Mouse (Mus musculus): ENCODE results near the gene Gm16253. TPM values are rescaled to one million over a fixed set of nuclear protein-coding genes. Genes with fewer than 3 reads are reported as not detected.

Gm16253 gene
- polyA plus RNA-seq, 1 experiment, result not detected

DNA sequence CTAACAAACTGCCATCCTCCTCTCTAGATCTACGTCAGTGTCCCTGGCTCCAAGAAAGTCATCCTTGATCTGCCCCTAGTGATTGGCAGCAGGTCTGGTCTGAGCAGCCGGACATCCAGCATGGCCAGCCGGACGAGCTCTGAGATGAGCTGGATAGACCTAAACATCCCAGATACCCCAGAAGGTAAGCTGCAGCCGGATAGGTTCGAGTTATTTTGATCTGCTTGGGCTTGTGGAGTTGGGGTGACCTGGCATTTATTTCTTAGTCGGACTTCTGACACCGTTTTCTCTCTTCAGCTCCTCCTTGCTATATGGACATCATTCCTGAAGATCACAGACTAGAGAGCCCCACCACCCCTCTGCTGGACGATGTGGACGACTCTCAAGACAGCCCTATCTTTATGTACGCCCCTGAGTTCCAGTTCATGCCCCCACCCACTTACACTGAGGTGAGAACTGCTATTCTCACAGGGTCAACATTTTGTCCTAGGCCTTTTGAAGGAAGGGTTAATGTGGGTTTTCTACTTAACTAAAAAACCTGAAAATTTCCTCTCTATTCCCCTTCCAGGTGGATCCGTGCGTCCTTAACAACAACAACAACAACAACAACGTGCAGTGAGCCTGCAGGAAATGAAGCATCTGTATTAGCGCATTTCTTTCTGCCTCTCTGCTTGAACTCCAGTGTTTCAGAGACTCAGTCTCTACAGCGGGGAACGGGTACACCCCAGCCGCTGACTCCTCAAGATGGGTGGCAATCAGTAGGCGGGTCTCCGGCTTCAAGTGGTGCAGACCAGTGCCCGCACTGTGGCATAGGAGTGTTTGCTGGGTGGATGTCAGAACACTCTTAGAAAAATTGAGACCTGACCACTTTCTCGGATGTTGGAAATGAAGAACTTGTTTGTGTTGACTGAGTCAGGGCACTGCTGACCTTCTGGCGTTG, 16.6 kb upstream of the Gm16253 start:
- WGBS, result 76% methylated on average over 23 of the region's 23 CpGs
- peaks cover 6% of the 10 kb centered on the region for H3K4me1 ChIP-seq (ENCODE audit: control insufficient read depth, insufficient read depth, low read length)

DNA sequence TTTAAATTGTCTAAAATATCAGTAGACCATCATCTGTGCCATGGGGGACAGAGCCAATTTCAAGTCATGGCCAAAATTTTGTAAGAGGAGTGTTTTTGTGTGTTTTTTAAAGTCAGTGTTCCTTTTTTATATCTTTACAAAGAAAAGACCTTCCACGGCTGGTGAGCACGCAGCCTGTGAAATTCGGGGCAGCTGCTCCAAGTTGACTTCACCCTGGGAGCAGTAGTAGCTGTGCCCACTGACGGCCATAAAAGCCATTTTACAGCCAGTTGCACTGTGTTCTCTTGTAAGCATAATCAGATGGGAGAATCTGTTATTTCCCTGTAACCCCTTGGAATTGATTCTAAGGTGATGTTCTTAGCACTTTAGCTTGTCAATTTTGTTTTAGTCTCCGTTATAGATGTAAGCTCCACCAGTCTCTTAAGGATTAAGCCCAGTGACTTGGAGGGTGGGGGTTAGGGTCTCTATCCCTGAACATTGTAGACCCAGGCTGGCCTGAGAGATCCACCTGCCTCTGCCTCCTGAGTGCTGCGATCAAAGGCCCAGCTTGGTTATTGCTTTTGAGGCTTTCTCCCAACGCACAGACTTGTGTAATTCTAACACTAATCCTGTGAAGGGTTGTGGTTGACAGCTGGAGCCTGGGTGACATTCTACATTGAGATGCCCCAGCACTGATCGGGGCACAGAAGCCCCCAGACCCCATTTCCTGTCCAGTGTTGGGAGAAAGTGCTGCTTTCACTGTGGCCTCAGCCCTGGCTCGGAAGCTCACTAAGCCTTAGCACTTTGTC, 15.7 kb upstream of the Gm16253 start:
- no peak for TF ChIP-seq POLR2A (IDR thresholded peaks at IDR 0.05; ENCODE audit: insufficient read depth, low read depth, low read length)
- no peak for TF ChIP-seq CTCF (IDR thresholded peaks at IDR 0.05; ENCODE audit: insufficient read depth, low read depth, low read length)
- Histone ChIP-seq H3K4me3 (ENCODE audit: insufficient read depth, low read depth, low read length) (no peak overlapping the region), H3K27ac (ENCODE audit: insufficient read depth, low read depth, low read length) (no peak overlapping the region), H3K4me1 (ENCODE audit: control insufficient read depth, insufficient read depth, low read length) (peaks cover 6% of the 10 kb centered on the region)
- WGBS, result 84% methylated on average over 9 of the region's 9 CpGs

More for the DNA sequence above, 16.6 kb upstream of the Gm16253 start:
- TF ChIP-seq POLR2A (IDR thresholded peaks at IDR 0.05; ENCODE audit: insufficient read depth, low read depth, low read length) (no peak), CTCF (IDR thresholded peaks at IDR 0.05; ENCODE audit: insufficient read depth, low read depth, low read length) (no peak)
- Histone ChIP-seq H3K4me3 (ENCODE audit: insufficient read depth, low read depth, low read length) (peak overlapping the region; percentile 26), H3K27ac (ENCODE audit: insufficient read depth, low read depth, low read length) (no peak overlapping the region)

DNA sequence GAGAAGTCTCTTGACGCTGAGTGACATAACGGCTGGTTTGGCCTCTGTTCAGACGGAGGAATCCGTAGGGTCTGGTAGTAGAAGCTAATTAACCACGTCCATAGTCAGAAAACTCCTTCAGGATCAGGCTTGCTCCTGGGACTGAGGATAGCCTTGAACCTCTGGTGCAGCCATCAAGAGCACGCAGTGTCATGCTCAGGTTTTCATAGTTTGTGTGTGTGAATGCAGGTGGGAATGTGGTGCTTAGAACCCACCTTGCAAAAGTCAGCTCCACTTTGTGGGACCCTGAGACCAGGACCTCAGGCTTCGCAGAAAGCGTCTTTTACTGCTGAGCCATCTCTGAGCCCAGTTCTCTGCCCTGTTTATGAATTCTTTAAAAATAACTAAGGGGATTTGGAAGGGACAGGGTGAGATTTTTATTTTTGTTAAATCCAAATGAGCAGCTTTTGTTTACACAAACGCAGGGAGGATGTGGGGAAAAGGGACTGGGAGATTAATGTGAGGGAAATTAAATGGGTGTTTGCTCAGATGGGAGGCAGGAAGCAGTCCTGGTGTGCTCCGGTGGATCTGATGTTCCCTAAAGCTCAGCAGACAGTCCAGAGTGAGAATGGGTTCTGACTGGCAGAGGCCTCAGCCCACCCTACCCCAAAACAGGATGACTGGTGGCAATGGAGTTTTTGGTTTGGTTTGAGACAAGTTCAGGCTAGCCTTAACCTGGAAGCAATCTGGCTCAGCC, 14.7 kb upstream of the Gm16253 start:
- H3K4me3 ChIP-seq (ENCODE audit: insufficient read depth, low read depth, low read length), result no peak overlapping the region

DNA sequence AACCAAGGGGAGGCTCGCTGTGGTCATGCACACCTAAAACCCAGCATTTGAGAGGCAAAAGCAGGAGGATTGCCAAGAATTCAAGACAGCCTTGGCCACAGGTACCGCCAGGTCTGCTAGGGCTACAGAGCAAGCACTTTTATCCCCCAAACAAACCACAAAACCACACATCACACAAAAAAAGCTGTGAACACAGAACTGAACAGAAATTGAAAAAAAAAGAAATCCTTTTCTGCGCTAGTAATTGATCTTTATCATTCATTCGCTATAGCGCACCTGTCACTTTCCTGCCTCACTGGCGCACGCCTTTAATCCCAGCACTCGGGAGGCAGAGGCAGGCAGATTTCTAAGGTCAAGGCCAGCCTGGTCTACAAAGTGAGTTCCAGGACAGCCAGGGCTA, 13.5 kb upstream of the Gm16253 start:
- H3K27ac ChIP-seq (ENCODE audit: insufficient read depth, low read depth, low read length), result no peak overlapping the region
- no peak for TF ChIP-seq CTCF (IDR thresholded peaks at IDR 0.05; ENCODE audit: insufficient read depth, low read depth, low read length)
- TF ChIP-seq POLR2A (IDR thresholded peaks at IDR 0.05; ENCODE audit: insufficient read depth, low read depth, low read length), result no peak
- WGBS, result 97% methylated on average over 8 of the region's 8 CpGs
- H3K4me1 ChIP-seq (ENCODE audit: control insufficient read depth, insufficient read depth, low read length), result peaks cover 4% of the 10 kb centered on the region
- no peak overlapping the region for H3K4me3 ChIP-seq (ENCODE audit: insufficient read depth, low read depth, low read length)

More for the DNA sequence above, 14.7 kb upstream of the Gm16253 start:
- no peak for TF ChIP-seq POLR2A (IDR thresholded peaks at IDR 0.05; ENCODE audit: insufficient read depth, low read depth, low read length)
- no peak for TF ChIP-seq CTCF (IDR thresholded peaks at IDR 0.05; ENCODE audit: insufficient read depth, low read depth, low read length)
- no peak overlapping the region for H3K27ac ChIP-seq (ENCODE audit: insufficient read depth, low read depth, low read length)
- 60% methylated on average over 10 of the region's 10 CpGs for WGBS
- H3K4me1 ChIP-seq (ENCODE audit: control insufficient read depth, insufficient read depth, low read length), result peaks cover 6% of the 10 kb centered on the region

DNA sequence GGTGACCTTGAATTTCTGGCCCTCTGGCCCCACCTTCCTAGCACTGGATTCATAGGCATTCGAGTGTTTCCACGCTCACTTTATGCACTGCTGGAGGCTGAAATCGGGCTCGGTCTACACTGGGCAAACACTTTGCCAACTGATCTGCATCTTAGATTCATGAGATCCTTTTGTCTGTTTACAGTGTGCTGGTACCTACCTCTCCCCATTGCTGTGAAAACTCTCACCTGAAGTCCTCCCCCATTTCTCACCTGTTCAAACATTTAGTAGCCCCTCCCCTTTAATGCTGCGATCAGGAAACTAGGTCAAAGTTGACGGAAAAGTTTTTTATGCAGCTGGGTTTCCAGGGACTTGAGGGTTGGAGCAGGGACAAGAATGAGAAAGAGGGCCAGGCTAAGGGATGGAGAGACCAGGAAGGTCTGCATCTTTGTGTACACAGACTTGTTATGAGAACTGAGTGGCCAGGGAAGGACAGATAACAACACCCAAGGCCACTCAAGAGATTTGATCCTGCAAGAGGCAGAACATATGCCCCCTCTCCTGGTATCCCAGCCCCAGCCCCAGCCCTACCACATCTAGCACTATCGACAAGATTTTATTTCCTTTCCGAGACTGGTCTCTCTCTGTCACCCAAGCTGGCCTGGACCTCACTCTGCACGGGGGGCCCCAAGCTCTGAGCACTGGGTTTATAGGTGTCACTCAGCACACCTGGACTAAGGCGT, 12.7 kb upstream of the Gm16253 start:
- H3K4me3 ChIP-seq (ENCODE audit: insufficient read depth, low read depth, low read length), result no peak overlapping the region
- H3K4me1 ChIP-seq (ENCODE audit: control insufficient read depth, insufficient read depth, low read length), result peaks cover 3% of the 10 kb centered on the region; the same call in 1 of the 2 replicates
- no peak overlapping the region for H3K27ac ChIP-seq (ENCODE audit: insufficient read depth, low read depth, low read length)
- WGBS, result 54% methylated on average over 10 of the region's 10 CpGs
- TF ChIP-seq CTCF (IDR thresholded peaks at IDR 0.05; ENCODE audit: insufficient read depth, low read depth, low read length) (no peak), POLR2A (IDR thresholded peaks at IDR 0.05; ENCODE audit: insufficient read depth, low read depth, low read length) (no peak)

DNA sequence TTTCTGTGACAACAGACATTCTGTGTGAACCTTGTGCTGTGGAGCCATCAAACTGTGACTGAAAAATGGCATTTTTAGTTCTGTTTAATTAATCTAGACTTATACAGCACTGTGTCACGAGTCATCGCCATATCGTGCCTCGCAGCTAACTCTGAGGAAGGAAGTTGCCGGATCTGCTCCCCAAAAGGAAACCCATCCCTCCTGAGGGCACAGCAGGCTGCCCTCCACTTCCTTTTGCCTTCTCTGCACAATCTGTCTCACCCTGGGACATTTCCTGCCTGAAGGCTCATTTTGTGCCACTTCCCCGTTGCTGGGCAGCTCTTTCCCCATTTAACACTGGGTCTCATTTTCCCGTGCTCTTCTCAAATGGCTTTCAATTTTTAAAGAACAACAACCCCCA, 12.2 kb upstream of the Gm16253 start:
- Histone ChIP-seq H3K4me3 (ENCODE audit: insufficient read depth, low read depth, low read length) (no peak overlapping the region), H3K27ac (ENCODE audit: insufficient read depth, low read depth, low read length) (no peak overlapping the region), H3K4me1 (ENCODE audit: control insufficient read depth, insufficient read depth, low read length) (peaks cover 3% of the 10 kb centered on the region; the same call in 1 of the 2 replicates)
- 76% methylated on average over 7 of the region's 7 CpGs for WGBS
- TF ChIP-seq CTCF (IDR thresholded peaks at IDR 0.05; ENCODE audit: insufficient read depth, low read depth, low read length), result no peak
- no peak for TF ChIP-seq POLR2A (IDR thresholded peaks at IDR 0.05; ENCODE audit: insufficient read depth, low read depth, low read length)

DNA sequence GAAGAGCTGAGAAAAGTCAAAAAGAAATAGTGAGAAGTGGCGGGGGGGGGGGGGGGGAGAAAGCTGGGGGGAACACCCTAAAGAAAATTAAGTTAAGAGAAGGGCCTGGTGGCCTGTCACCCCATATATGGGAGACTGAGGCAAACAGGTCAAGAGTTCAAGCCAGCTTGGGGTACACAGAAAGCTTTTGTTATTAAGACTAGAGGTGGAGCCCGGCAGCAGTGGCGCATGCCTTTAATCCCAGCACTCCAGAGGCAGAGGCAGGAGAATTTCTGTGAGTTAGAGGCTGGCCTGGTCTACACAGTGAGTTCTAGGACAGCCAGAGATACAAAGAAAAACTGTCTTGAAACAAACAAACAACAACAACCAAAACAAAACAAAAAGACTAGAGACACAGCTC, 11.7 kb upstream of the Gm16253 start:
- 0 out of 2 replicates have a peak, but pooled peaks cover 3% of the 10 kb centered on the region for H3K4me1 ChIP-seq (ENCODE audit: control insufficient read depth, insufficient read depth, low read length)
- no peak overlapping the region for H3K27ac ChIP-seq (ENCODE audit: insufficient read depth, low read depth, low read length)
- no peak overlapping the region for H3K4me3 ChIP-seq (ENCODE audit: insufficient read depth, low read depth, low read length)
- WGBS, result 91% methylated on average over 3 of the region's 3 CpGs
- TF ChIP-seq POLR2A (IDR thresholded peaks at IDR 0.05; ENCODE audit: insufficient read depth, low read depth, low read length) (no peak), CTCF (IDR thresholded peaks at IDR 0.05; ENCODE audit: insufficient read depth, low read depth, low read length) (no peak)
